Mouse (Mus musculus): ENCODE measurements around the gene Srgap1. TPM values are rescaled to one million over a fixed set of nuclear protein-coding genes. Genes with fewer than 3 reads are reported as not detected.

The Srgap1 gene
- total and polyA plus RNA-seq, 2 experiments from 2014 or later = 20.2 to 27.8 TPM

DNA sequence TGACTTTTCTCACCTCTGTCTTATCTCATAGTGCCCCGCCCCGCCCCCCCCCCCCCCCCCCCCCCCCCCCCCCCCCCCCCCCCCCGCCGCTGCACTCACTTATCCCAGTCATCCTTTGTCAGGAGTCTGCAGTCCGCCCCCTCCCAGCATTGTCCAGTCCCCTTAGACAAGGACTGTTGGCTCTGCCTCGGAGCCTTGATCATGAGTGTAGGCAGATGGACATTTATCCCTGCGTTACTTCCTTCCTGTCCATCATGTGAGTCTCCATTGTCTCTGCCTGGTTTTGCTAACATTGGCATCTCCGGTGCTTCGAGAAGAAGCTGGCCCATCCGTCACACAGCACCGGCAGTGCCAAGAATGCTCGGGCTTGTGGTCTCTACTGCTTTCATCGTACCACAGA, 283.9 kb downstream of the Srgap1 start:
- WGBS = 84% methylated on average over 10 of the region's 13 CpGs
- H3K36me3 ChIP-seq (ENCODE audit: insufficient read depth) = no peaks in the 10 kb centered on the region
- no peaks in the 10 kb centered on the region for H3K27me3 ChIP-seq (ENCODE audit: insufficient read depth, low read length)
- DNase-seq (no peak), ATAC-seq (no peak)
- no peak for TF ChIP-seq CTCF (IDR thresholded peaks at IDR 0.05; ENCODE audit: low read depth)
- H3K9me3 ChIP-seq (ENCODE audit: low read length) = no peaks in the 10 kb centered on the region
- H3K4me1 ChIP-seq (ENCODE audit: insufficient read depth) = peaks cover 5% of the 10 kb centered on the region; the same call in 1 of the 2 replicates
- no peak overlapping the region for H3K27ac ChIP-seq (ENCODE audit: low read depth, low read length)
- H3K9ac ChIP-seq = no peak overlapping the region
- no peak overlapping the region for H3K4me2 ChIP-seq (ENCODE audit: low read depth)
- no peak overlapping the region for H3K4me3 ChIP-seq (ENCODE audit: low read depth, low read length)

DNA sequence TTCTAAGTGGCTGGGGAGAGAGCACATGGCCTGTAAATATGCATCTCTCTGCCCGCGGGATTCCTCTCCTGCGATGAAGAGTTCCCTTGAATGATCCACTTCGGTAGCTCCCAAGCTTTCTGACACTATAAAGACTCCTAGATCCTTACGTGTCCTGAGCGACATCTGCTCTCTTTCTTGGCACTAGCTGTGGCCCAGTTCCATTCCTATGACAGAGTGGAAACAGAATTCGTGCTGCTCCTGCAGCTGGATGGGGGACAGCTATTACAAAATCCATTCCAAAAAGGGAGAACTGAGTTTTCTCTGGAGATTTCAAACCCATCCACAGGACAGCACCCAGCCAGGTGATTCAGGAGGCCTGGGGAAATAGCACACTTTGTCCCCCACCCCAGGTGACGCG, 285.0 kb downstream of the Srgap1 start:
- Histone ChIP-seq H3K4me3 (ENCODE audit: low read depth, low read length) (no peak overlapping the region), H3K36me3 (ENCODE audit: insufficient read depth) (no peaks in the 10 kb centered on the region), H3K4me1 (ENCODE audit: insufficient read depth) (peaks cover 5% of the 10 kb centered on the region; the same call in 1 of the 2 replicates), H3K9me3 (ENCODE audit: low read length) (no peaks in the 10 kb centered on the region), H3K27me3 (ENCODE audit: insufficient read depth, low read length) (no peaks in the 10 kb centered on the region), H3K27ac (ENCODE audit: low read depth, low read length) (no peak overlapping the region), H3K4me2 (ENCODE audit: low read depth) (no peak overlapping the region), H3K9ac (no peak overlapping the region)
- TF ChIP-seq CTCF (IDR thresholded peaks at IDR 0.05; ENCODE audit: low read depth) = no peak
- 86% methylated on average over 9 of the region's 9 CpGs for WGBS
- ATAC-seq (no peak), DNase-seq (no peak)

DNA sequence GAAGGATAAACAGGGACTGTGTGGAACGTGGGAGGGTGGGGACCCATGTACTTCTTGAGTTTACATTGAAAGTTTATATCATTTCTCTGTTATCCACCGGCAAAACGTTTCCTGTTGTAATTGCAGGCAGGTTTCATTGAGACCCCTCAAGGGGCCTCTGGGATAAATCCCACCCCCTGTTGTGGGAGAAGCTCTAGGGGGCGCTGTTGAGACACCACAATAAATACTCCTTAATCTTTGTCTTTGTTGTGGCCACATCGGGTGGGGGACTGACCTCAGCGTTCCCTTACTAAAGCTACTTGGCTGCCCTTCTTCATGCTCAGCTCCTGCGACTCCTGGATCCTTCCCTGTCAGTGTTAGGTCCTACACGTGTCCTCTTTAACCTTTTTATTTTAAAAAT, 288.0 kb downstream of the Srgap1 start:
- no peaks in the 10 kb centered on the region for H3K27me3 ChIP-seq (ENCODE audit: insufficient read depth, low read length)
- H3K4me2 ChIP-seq (ENCODE audit: low read depth) = no peak overlapping the region
- H3K9ac ChIP-seq = no peak overlapping the region
- no peak for DNase-seq
- no peaks in the 10 kb centered on the region for H3K36me3 ChIP-seq (ENCODE audit: insufficient read depth)
- no peak for ATAC-seq
- 42% methylated on average over 8 of the region's 8 CpGs for WGBS
- no peaks in the 10 kb centered on the region for H3K4me1 ChIP-seq (ENCODE audit: insufficient read depth)
- 0 out of 2 replicates have a peak, but pooled peaks have one; percentile 27 for TF ChIP-seq CTCF (IDR thresholded peaks at IDR 0.05; ENCODE audit: low read depth)
- no peak overlapping the region for H3K4me3 ChIP-seq (ENCODE audit: low read depth, low read length)
- H3K27ac ChIP-seq (ENCODE audit: low read depth, low read length) = no peak overlapping the region
- no peaks in the 10 kb centered on the region for H3K9me3 ChIP-seq (ENCODE audit: low read length)

DNA sequence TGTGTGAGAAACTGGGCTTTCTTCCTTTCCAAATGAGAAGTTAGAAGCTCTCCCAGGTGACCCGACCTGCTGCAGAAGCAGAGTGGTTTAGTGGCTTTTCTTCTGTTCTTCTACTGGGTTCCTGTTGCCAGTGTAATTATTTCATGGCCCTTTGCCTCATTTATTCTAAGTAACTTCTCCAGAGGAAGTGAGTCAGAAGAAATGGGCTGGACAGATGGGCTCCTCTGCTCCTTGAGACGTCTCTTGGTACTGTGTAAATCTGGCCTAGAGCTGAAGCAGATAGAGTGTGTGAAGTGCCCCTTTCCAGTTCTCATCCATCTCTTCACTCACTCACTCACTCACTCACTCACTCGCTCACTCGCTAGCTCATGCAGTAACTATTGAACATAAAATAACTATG, 290.4 kb downstream of the Srgap1 start:
- no peak overlapping the region for H3K4me3 ChIP-seq (ENCODE audit: low read depth, low read length)

DNA sequence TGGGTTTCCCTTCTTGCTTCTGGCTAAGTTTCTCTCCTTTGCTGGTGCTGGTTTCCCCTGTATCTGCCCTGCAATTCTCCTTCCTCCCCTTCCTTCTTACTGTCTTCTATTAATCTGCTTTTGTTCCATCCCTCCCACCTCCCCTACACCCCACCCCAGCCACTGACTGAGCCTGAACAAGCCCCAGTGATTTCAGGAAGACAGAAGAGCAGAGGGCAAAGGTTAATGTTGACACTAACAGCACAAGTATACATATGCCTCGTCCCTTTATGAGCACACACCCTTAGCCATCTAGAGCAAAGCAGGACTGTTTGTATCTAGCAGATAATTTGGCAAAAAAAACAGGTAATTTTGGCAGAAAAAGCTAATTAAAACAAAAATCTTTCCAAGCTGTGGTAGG, 291.3 kb downstream of the Srgap1 start:
- WGBS = 49% methylated on average over 1 of the region's 1 CpGs
- peaks cover 4% of the 10 kb centered on the region for H3K36me3 ChIP-seq (ENCODE audit: insufficient read depth)
- no peak overlapping the region for H3K9ac ChIP-seq
- H3K27ac ChIP-seq (ENCODE audit: low read depth, low read length) = no peak overlapping the region
- H3K4me2 ChIP-seq (ENCODE audit: low read depth) = no peak overlapping the region
- ATAC-seq (no peak), DNase-seq (no peak)
- TF ChIP-seq CTCF (IDR thresholded peaks at IDR 0.05; ENCODE audit: low read depth) = no peak
- H3K4me3 ChIP-seq (ENCODE audit: low read depth, low read length) = no peak overlapping the region
- H3K9me3 ChIP-seq (ENCODE audit: low read length) = no peaks in the 10 kb centered on the region
- H3K27me3 ChIP-seq (ENCODE audit: insufficient read depth, low read length) = no peaks in the 10 kb centered on the region
- no peaks in the 10 kb centered on the region for H3K4me1 ChIP-seq (ENCODE audit: insufficient read depth)

More for the DNA sequence above, 290.4 kb downstream of the Srgap1 start:
- Histone ChIP-seq H3K9me3 (ENCODE audit: low read length) (no peaks in the 10 kb centered on the region), H3K27me3 (ENCODE audit: insufficient read depth, low read length) (no peaks in the 10 kb centered on the region), H3K36me3 (ENCODE audit: insufficient read depth) (peaks cover 3% of the 10 kb centered on the region; the same call in 1 of the 2 replicates), H3K27ac (ENCODE audit: low read depth, low read length) (no peak overlapping the region), H3K4me1 (ENCODE audit: insufficient read depth) (no peaks in the 10 kb centered on the region), H3K4me2 (ENCODE audit: low read depth) (no peak overlapping the region), H3K9ac (no peak overlapping the region)
- TF ChIP-seq CTCF (IDR thresholded peaks at IDR 0.05; ENCODE audit: low read depth) = no peak
- WGBS = 78% methylated on average over 4 of the region's 4 CpGs
- ATAC-seq (no peak), DNase-seq (no peak)

DNA sequence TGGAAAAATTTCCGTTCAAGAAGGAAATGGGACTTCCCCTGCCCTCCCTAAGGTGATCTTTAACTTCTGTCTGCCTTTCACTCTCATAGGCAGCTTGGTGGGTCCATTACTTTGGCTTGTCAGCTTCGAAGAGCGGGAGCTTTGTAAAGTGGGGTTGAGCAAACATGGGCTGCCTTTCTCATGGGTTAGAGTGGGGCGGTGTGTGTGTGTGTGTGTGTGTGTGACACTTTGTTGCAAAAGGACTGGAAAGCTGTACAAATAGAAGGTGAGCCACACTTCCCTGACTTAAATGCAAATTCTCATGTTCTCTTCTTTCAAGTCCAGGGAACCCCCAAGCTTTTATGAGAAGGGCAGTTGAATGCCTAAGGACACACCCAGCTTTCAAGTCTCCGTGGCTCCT, 292.9 kb downstream of the Srgap1 start:
- no peak overlapping the region for H3K9ac ChIP-seq
- H3K9me3 ChIP-seq (ENCODE audit: low read length) = no peaks in the 10 kb centered on the region
- WGBS = 86% methylated on average over 5 of the region's 5 CpGs
- no peaks in the 10 kb centered on the region for H3K4me1 ChIP-seq (ENCODE audit: insufficient read depth)
- no peak overlapping the region for H3K4me2 ChIP-seq (ENCODE audit: low read depth)
- no peaks in the 10 kb centered on the region for H3K27me3 ChIP-seq (ENCODE audit: insufficient read depth, low read length)
- TF ChIP-seq CTCF (IDR thresholded peaks at IDR 0.05; ENCODE audit: low read depth) = no peak
- H3K36me3 ChIP-seq (ENCODE audit: insufficient read depth) = peaks cover 11% of the 10 kb centered on the region
- no peak overlapping the region for H3K4me3 ChIP-seq (ENCODE audit: low read depth, low read length)
- H3K27ac ChIP-seq (ENCODE audit: low read depth, low read length) = no peak overlapping the region
- ATAC-seq = no peak
- DNase-seq = no peak

DNA sequence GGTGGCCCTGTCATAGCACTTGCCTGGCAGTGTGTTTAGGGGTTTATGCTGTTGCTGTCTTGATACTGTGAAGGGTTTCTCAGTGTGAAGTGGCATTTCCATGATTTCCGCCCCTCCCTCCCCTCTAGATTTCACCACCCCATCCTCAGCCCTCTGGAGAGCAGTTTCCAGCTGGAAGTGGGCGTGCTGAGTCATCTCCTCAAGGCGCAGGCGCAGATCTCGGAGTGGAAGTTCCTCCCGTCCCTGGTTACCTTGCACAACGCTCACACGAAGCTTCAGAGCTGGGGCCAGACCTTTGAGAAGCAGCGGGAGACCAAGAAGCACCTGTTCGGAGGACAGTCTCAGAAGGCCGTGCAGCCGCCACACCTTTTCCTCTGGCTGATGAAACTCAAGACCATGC, 296.9 kb downstream of the Srgap1 start:
- no peak for TF ChIP-seq CTCF (IDR thresholded peaks at IDR 0.05; ENCODE audit: low read depth)
- Histone ChIP-seq H3K4me3 (ENCODE audit: low read depth, low read length) (no peak overlapping the region), H3K27ac (ENCODE audit: low read depth, low read length) (no peak overlapping the region), H3K4me2 (ENCODE audit: low read depth) (no peak overlapping the region), H3K4me1 (ENCODE audit: insufficient read depth) (no peaks in the 10 kb centered on the region), H3K27me3 (ENCODE audit: insufficient read depth, low read length) (no peaks in the 10 kb centered on the region), H3K9ac (no peak overlapping the region), H3K36me3 (ENCODE audit: insufficient read depth) (peaks cover 27% of the 10 kb centered on the region), H3K9me3 (ENCODE audit: low read length) (no peaks in the 10 kb centered on the region)
- DNase-seq (no peak), ATAC-seq (no peak)
- 95% methylated on average over 12 of the region's 12 CpGs for WGBS

All from forebrain, postnatal 0 days (tissue).